Mouse (Mus musculus) neural tube, embryonic 11.5 days (tissue): ENCODE measurements around the gene Inafm1. TPM values are rescaled to one million over a fixed set of nuclear protein-coding genes. Genes with fewer than 3 reads are reported as not detected.

Experiments used
- ATAC-seq: fragments of 200-750 bp; cut with Nextera tagmentation; 2 replicates; pipeline ENCODE4 v1.8.0; 2017; ENCODE audit warnings: moderate number of reproducible peaks, mild to moderate bottlenecking, moderate TSS enrichment, moderate library complexity; ENCODE audit not compliant: insufficient read depth, low FRiP score, low TSS enrichment
- DNase-seq: peaks from one replicate; pipeline ENCODE4 v3.0.0-alpha.2; 2015; ENCODE audit warnings: low spot score
- H3K27ac ChIP-seq: fragments of 300-500 bp; sonication (generic); 2 replicates; pipeline ENCODE4 v1.5.1; 2014; ENCODE audit warnings: low read depth, mild to moderate bottlenecking, low read length
- H3K27me3 ChIP-seq: fragments of 300-500 bp; sonication (generic); 2 replicates; pipeline ENCODE4 v1.6.1; 2014; ENCODE audit warnings: mild to moderate bottlenecking, low read length, mixed read lengths; ENCODE audit not compliant: control insufficient read depth, insufficient read depth
- H3K36me3 ChIP-seq: fragments of 300-500 bp; sonication (generic); 2 replicates; pipeline ENCODE4 v1.6.1; 2014; ENCODE audit warnings: mild to moderate bottlenecking, low read length, moderate library complexity, mixed read lengths; ENCODE audit not compliant: control insufficient read depth, insufficient read depth
- H3K4me1 ChIP-seq: fragments of 300-500 bp; sonication (generic); 2 replicates; pipeline ENCODE4 v1.6.1; 2014; ENCODE audit warnings: low read length, mixed read lengths; ENCODE audit not compliant: control insufficient read depth, insufficient read depth
- H3K4me2 ChIP-seq: fragments of 300-500 bp; sonication (generic); 2 replicates; pipeline ENCODE4 v1.6.1; 2014; ENCODE audit warnings: low read depth, mild to moderate bottlenecking, moderate library complexity
- H3K4me3 ChIP-seq: fragments of 300-500 bp; sonication (generic); 2 replicates; pipeline ENCODE4 v1.5.1; 2014; ENCODE audit warnings: low read depth, low read length
- H3K9ac ChIP-seq: fragments of 300-500 bp; sonication (generic); 2 replicates; pipeline ENCODE4 v1.6.1; 2014; ENCODE audit warnings: mild to moderate bottlenecking, low read length
- H3K9me3 ChIP-seq: fragments of 300-500 bp; sonication (generic); 2 replicates; pipeline ENCODE4 v1.6.1; 2016; ENCODE audit warnings: low read length; ENCODE audit not compliant: control insufficient read depth
- WGBS: fragments of 180-500 bp; shearing (Covaris S2); extraction: QIAGEN DNeasy Blood & Tissue Kit; methylation state at CpG from one replicate; pipeline ENCODE4 v1.1.7; 2014; 5-methylcytosine and 5-hydroxymethylcytosine counted together
- polyA plus RNA-seq: library from polyadenylated mRNA; unstranded; fragments of >200 nt; fragmentation: Nextera tagmentation; extraction: Ambion mirVana; gene quantifications from 2 replicates; pipeline ENCODE4 v1.2.1, GENCODE M21; 2014

Gene Inafm1
- polyA plus RNA-seq, 1 experiment from 2014 or later, result 13.8 TPM

DNA sequence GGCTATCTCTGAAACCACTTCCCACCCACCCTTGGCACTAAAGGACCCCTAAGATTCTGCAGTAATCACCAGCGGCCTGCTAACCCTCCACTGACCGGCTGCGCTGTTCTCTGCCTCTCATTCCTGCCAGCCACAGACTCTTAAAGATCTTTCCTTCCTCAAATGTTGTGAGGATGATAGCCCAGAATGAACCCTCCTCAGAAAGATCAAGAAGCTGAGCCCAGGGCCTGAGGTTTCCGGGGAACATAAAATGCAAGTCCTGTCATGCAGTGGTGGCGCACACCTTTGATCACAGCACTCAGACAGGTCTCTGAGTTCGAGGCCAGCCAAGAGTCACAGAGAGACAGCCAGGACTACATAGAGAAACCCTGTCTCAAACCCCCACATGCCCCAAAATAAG is 31.2 kb downstream of the Inafm1 start:
- no peaks in the 10 kb centered on the region for H3K9me3 ChIP-seq
- H3K9ac ChIP-seq, result no peak overlapping the region
- H3K36me3 ChIP-seq, result no peaks in the 10 kb centered on the region; the same call in 1 of the 2 replicates
- H3K27ac ChIP-seq, result no peak overlapping the region
- DNase-seq (no peak), ATAC-seq (no peak)
- no peaks in the 10 kb centered on the region for H3K4me1 ChIP-seq
- no peaks in the 10 kb centered on the region for H3K27me3 ChIP-seq
- H3K4me3 ChIP-seq, result no peak overlapping the region
- 88% methylated on average over 6 of the region's 6 CpGs for WGBS
- H3K4me2 ChIP-seq, result no peak overlapping the region

DNA sequence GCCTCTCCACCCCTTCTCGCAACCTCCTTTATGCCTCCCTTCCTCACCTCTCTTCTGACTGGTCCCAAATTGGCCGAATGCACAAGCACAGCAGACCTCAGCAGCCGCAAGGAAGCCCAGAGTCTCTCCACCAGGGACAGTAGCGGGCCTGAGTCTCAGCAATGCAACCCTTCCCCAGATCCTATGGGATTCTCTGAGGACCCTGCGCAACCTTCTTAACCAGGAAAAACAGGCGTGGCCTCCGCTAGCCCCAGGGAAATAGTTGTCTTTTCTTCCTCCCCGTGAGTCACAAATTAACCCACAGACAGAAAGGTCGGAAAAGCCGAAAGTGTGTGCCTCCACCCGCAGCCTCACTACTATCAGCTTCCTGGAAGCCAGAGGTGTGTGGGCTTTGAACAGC is 31.6 kb downstream of the Inafm1 start:
- Histone ChIP-seq H3K9ac (no peak overlapping the region), H3K9me3 (no peaks in the 10 kb centered on the region), H3K4me1 (no peaks in the 10 kb centered on the region), H3K4me3 (no peak overlapping the region), H3K36me3 (no peaks in the 10 kb centered on the region; the same call in 1 of the 2 replicates), H3K27me3 (no peaks in the 10 kb centered on the region), H3K27ac (no peak overlapping the region), H3K4me2 (no peak overlapping the region)
- no peak for DNase-seq
- WGBS, result 62% methylated on average over 11 of the region's 11 CpGs
- no peak for ATAC-seq

GRCm38 (mm10) chr7:16240978-16241303 is 32.5 kb downstream of the Inafm1 start:
- H3K4me3 ChIP-seq, result no peak overlapping the region
- H3K9ac ChIP-seq, result no peak overlapping the region
- H3K36me3 ChIP-seq, result no peaks in the 10 kb centered on the region; the same call in 1 of the 2 replicates
- H3K9me3 ChIP-seq, result no peaks in the 10 kb centered on the region
- DNase-seq, result no peak
- ATAC-seq, result no peak
- H3K4me1 ChIP-seq, result no peaks in the 10 kb centered on the region
- H3K4me2 ChIP-seq, result no peak overlapping the region
- WGBS, result 97% methylated on average over 1 of the region's 1 CpGs
- no peaks in the 10 kb centered on the region for H3K27me3 ChIP-seq
- no peak overlapping the region for H3K27ac ChIP-seq

DNA sequence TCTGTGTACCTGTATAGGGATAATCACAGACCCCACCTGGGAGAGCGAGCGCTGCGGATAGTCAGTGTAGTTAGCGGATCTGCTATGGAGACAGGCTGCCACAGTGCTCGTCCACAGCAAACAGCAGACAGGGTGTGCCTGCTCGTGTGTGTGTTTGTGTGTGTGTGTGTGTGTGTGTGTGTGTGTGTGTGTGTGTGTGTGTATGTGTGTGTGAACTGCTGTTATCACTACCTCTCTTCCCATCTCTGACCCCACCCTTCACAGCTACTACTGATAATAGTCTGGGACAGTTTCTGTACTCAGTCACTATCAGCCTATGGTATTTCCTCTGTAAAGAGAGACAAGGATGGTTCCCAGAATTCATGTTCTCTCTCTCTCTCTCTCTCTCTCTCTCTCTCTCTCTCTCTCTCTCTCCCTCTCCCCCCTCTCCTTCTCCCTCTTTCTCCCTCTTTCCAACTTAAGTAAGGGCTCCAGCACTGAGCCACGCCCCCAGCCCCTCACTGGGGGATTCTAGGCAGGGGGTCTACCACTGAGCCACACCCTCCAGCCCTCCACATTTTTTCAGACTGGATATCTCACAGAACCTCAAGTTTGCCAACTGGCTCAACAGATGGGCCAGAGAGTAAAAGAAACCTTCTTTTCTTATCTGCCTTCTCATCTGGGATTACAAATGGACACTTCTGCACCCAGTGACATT is 33.0 kb downstream of the Inafm1 start:
- H3K4me1 ChIP-seq, result no peaks in the 10 kb centered on the region
- DNase-seq, result no peak
- H3K9ac ChIP-seq, result no peak overlapping the region
- no peak overlapping the region for H3K4me2 ChIP-seq
- H3K27ac ChIP-seq, result no peak overlapping the region
- H3K27me3 ChIP-seq, result no peaks in the 10 kb centered on the region
- no peaks in the 10 kb centered on the region; the same call in 1 of the 2 replicates for H3K36me3 ChIP-seq
- no peak for ATAC-seq
- no peak overlapping the region for H3K4me3 ChIP-seq
- no peaks in the 10 kb centered on the region for H3K9me3 ChIP-seq
- 76% methylated on average over 7 of the region's 7 CpGs for WGBS

DNA sequence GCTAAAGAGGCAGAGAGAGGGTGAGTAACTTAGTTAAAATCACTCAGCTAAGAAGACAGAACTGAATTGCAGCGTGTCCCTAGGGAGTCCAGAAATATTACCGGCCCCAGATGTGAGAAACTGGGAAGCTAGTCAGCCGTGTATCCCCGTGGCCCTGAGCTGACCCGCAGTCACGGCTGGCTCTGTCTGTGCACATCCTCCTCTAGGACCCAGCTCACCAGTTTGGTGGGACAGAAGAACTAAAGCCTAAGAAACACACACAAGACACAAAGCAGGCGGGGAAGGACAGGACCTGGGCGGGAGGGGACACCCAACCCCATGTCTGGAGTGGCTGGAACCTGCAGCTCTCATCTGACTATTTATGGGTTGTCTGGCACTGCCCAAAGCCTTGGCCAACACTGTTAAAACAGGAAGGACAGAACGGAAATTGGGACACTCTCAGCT is 33.8 kb downstream of the Inafm1 start:
- H3K4me3 ChIP-seq, result no peak overlapping the region
- H3K4me2 ChIP-seq, result no peak overlapping the region
- WGBS, result 64% methylated on average over 9 of the region's 9 CpGs
- H3K36me3 ChIP-seq, result no peaks in the 10 kb centered on the region; the same call in 1 of the 2 replicates
- H3K4me1 ChIP-seq, result no peaks in the 10 kb centered on the region
- ATAC-seq (no peak), DNase-seq (no peak)
- no peak overlapping the region for H3K9ac ChIP-seq
- H3K27me3 ChIP-seq, result no peaks in the 10 kb centered on the region
- H3K9me3 ChIP-seq, result no peaks in the 10 kb centered on the region
- no peak overlapping the region for H3K27ac ChIP-seq

- Histone ChIP-seq H3K27ac (no peak overlapping the region), H3K9me3 (peaks cover 6% of the 10 kb centered on the region; the same call in 1 of the 2 replicates), H3K4me2 (no peak overlapping the region), H3K4me3 (no peak overlapping the region), H3K27me3 (no peaks in the 10 kb centered on the region), H3K36me3 (no peaks in the 10 kb centered on the region), H3K9ac (no peak overlapping the region), H3K4me1 (no peaks in the 10 kb centered on the region)
- ATAC-seq (no peak), DNase-seq (no peak)
- WGBS, result 51% methylated on average over 5 of the region's 5 CpGs
Observed at GRCm38 (mm10) chr7:16229869-16230268, 43.5 kb downstream of the Inafm1 start.

Other genes starting within 250 kb of the Inafm1 start
- gene Bicra, start 225.7 kb downstream of the Inafm1 start, polyA plus RNA-seq, result 7.5 and 8.7 TPM in 2 replicates
- 0.08 TPM in 1 of 2 replicates, not detected in the other for gene Zfp541, start 211.8 kb downstream of the Inafm1 start, polyA plus RNA-seq
- 175 and 184 TPM in 2 replicates for gene Napa, start 175.2 kb downstream of the Inafm1 start, polyA plus RNA-seq
- 21.1 and 22.8 TPM in 2 replicates for gene Kptn, start 153.7 kb downstream of the Inafm1 start, polyA plus RNA-seq
- 0.95 and 1.0 TPM in 2 replicates for gene Slc8a2, start 143.8 kb downstream of the Inafm1 start, polyA plus RNA-seq
- 171 and 196 TPM in 2 replicates for gene Meis3, start 98.5 kb downstream of the Inafm1 start, polyA plus RNA-seq
- 11.9 and 12.1 TPM in 2 replicates for gene Dhx34, start 51.6 kb downstream of the Inafm1 start, polyA plus RNA-seq
- 0.07 TPM in 1 of 2 replicates, not detected in the other for gene C5ar2, start 29.5 kb downstream of the Inafm1 start, polyA plus RNA-seq
- 2.1 and 2.3 TPM in 2 replicates for gene C5ar1, start 14.1 kb downstream of the Inafm1 start, polyA plus RNA-seq
- 19.6 and 20.8 TPM in 2 replicates for gene Ccdc9, start 13.2 kb upstream of the Inafm1 start, polyA plus RNA-seq
- gene Bbc3, start 34.8 kb upstream of the Inafm1 start, polyA plus RNA-seq, result 8.4 and 11.9 TPM in 2 replicates
- gene Sae1, start 114.2 kb upstream of the Inafm1 start, polyA plus RNA-seq, result 384 and 394 TPM in 2 replicates
- gene Zc3h4, start 127.3 kb upstream of the Inafm1 start, polyA plus RNA-seq, result 16.5 and 17.3 TPM in 2 replicates
- gene Tmem160, start 179.2 kb upstream of the Inafm1 start, polyA plus RNA-seq, result 57.2 and 59.6 TPM in 2 replicates
- gene Npas1, start 204.1 kb upstream of the Inafm1 start, polyA plus RNA-seq, result 0.45 and 0.68 TPM in 2 replicates